Mouse (Mus musculus) kidney, postnatal 36 days (tissue): ENCODE measurements at regions not wholly inside any gene's neighbourhood (a gene's known extent, or its start where the extent isn't known, plus 50 kb on each side); places are given as distances from the start of the nearest gene placed in this dataset.

Experiments
- DNase-seq, 2 experiments: peaks; one replicate each; pipeline ENCODE4 v3.0.0; 2021 to 2022; ENCODE audit warnings: mixed read lengths in 2 of 2

GRCm38 (mm10) chr10:8980568-8980967 lies 94.7 kb upstream of the Sash1 start:
- DNase-seq: no peak

GRCm38 (mm10) chr10:8978595-8978994 lies 92.7 kb upstream of the Sash1 start:
- no peak for DNase-seq

- DNase-seq: peak in 1 of 2 experiments; percentile 32
These were observed 88.1 kb upstream of the Sash1 start for GRCm38 (mm10) chr10:8973934-8974333.

GRCm38 (mm10) chr10:8972789-8973551 lies 87.1 kb upstream of the Sash1 start:
- DNase-seq: no peak

GRCm38 (mm10) chr10:8970807-8971206 lies 84.9 kb upstream of the Sash1 start:
- no peak for DNase-seq

GRCm38 (mm10) chr10:8969586-8969985 lies 83.7 kb upstream of the Sash1 start:
- DNase-seq: no peak

- DNase-seq: no peak
These were observed 83.1 kb upstream of the Sash1 start for GRCm38 (mm10) chr10:8969016-8969415.

GRCm38 (mm10) chr10:8968276-8968923 lies 82.5 kb upstream of the Sash1 start:
- peak; percentile 42 to 58 for DNase-seq

GRCm38 (mm10) chr10:8962921-8963320 lies 77.1 kb upstream of the Sash1 start:
- no peak for DNase-seq

GRCm38 (mm10) chr10:8960964-8961675 lies 75.2 kb upstream of the Sash1 start:
- no peak for DNase-seq

- DNase-seq: no peak
These were observed 74.5 kb upstream of the Sash1 start for GRCm38 (mm10) chr10:8960275-8960960.

GRCm38 (mm10) chr10:8955499-8956211 lies 69.8 kb upstream of the Sash1 start:
- no peak for DNase-seq

GRCm38 (mm10) chr10:8954003-8954402 lies 68.1 kb upstream of the Sash1 start:
- no peak for DNase-seq

GRCm38 (mm10) chr10:8952922-8953321 lies 67.1 kb upstream of the Sash1 start:
- DNase-seq: no peak

GRCm38 (mm10) chr10:8951937-8952336 lies 66.1 kb upstream of the Sash1 start:
- no peak for DNase-seq

- no peak for DNase-seq
These were observed 65.5 kb upstream of the Sash1 start for GRCm38 (mm10) chr10:8951236-8951825.

GRCm38 (mm10) chr10:8948227-8948626 lies 62.4 kb upstream of the Sash1 start:
- DNase-seq: no peak

GRCm38 (mm10) chr10:8945195-8945751 lies 59.4 kb upstream of the Sash1 start:
- no peak for DNase-seq

- DNase-seq: no peak
These were observed 58.7 kb upstream of the Sash1 start for GRCm38 (mm10) chr10:8944586-8944985.

GRCm38 (mm10) chr10:8943698-8944097 lies 57.8 kb upstream of the Sash1 start:
- no peak for DNase-seq

- DNase-seq: no peak
These were observed 57.1 kb upstream of the Sash1 start for GRCm38 (mm10) chr10:8942967-8943471.
